Mouse (Mus musculus): ENCODE results near the gene Baz2b. TPM values are rescaled to one million over a fixed set of nuclear protein-coding genes. Genes with fewer than 3 reads are reported as not detected.
A peak's percentile ranks its signal among the peaks of the same experiment; 100 is the strongest.
"Not testable (repeated sequence)": the region's sequence is repeated elsewhere in the genome, so short reads cannot be mapped to it uniquely, and the experiment has no call there.

The Baz2b gene
- polyA plus RNA-seq, 1 experiment, result 46.2 TPM

- no peak for DNase-seq
- Histone ChIP-seq H3K4me3 (replicated peaks; ENCODE audit: insufficient read depth, low read depth, low read length) (no peak overlapping the region), H3K27me3 (ENCODE audit: control insufficient read depth, insufficient read depth, low read length) (no peaks in the 10 kb centered on the region), H3K4me1 (ENCODE audit: control insufficient read depth, insufficient read depth, low read length) (no peaks in the 10 kb centered on the region), H3K27ac (ENCODE audit: insufficient read depth, low read length) (no peak overlapping the region)
- WGBS, result 78% methylated on average over 5 of the region's 5 CpGs
- TF ChIP-seq CTCF (IDR thresholded peaks at IDR 0.05; ENCODE audit: borderline replicate concordance, insufficient read depth, low read depth, low read length), result no peak
- TF ChIP-seq POLR2A (IDR thresholded peaks at IDR 0.05; ENCODE audit: borderline replicate concordance, insufficient read depth, low read length), result no peak
Measured at GRCm38 (mm10) chr2:60143383-60143782, 66.3 kb downstream of the Baz2b start.

- WGBS, result 89% methylated on average over 2 of the region's 2 CpGs
- no peak for DNase-seq
- Histone ChIP-seq H3K27ac (ENCODE audit: insufficient read depth, low read length) (no peak overlapping the region), H3K4me1 (ENCODE audit: control insufficient read depth, insufficient read depth, low read length) (no peaks in the 10 kb centered on the region), H3K27me3 (ENCODE audit: control insufficient read depth, insufficient read depth, low read length) (no peaks in the 10 kb centered on the region), H3K4me3 (replicated peaks; ENCODE audit: insufficient read depth, low read depth, low read length) (no peak overlapping the region)
- no peak for TF ChIP-seq CTCF (IDR thresholded peaks at IDR 0.05; ENCODE audit: borderline replicate concordance, insufficient read depth, low read depth, low read length)
- no peak for TF ChIP-seq POLR2A (IDR thresholded peaks at IDR 0.05; ENCODE audit: borderline replicate concordance, insufficient read depth, low read length)
Measured at GRCm38 (mm10) chr2:60142281-60142680, 67.4 kb downstream of the Baz2b start.

- 68% methylated on average over 7 of the region's 7 CpGs for WGBS
Measured at GRCm38 (mm10) chr2:60138751-60139162, 70.9 kb downstream of the Baz2b start.

GRCm38 (mm10) chr2:60135796-60136195, 73.8 kb downstream of the Baz2b start:
- Histone ChIP-seq H3K27me3 (ENCODE audit: control insufficient read depth, insufficient read depth, low read length) (no peaks in the 10 kb centered on the region), H3K4me3 (replicated peaks; ENCODE audit: insufficient read depth, low read depth, low read length) (no peak overlapping the region), H3K27ac (ENCODE audit: insufficient read depth, low read length) (no peak overlapping the region), H3K4me1 (ENCODE audit: control insufficient read depth, insufficient read depth, low read length) (peaks cover 6% of the 10 kb centered on the region; the same call in 1 of the 2 replicates)
- WGBS, result 90% methylated on average over 2 of the region's 2 CpGs
- no peak for DNase-seq
- TF ChIP-seq CTCF (IDR thresholded peaks at IDR 0.05; ENCODE audit: borderline replicate concordance, insufficient read depth, low read depth, low read length) (no peak), POLR2A (IDR thresholded peaks at IDR 0.05; ENCODE audit: borderline replicate concordance, insufficient read depth, low read length) (no peak)

More at GRCm38 (mm10) chr2:60138751-60139162, 70.9 kb downstream of the Baz2b start:
- Histone ChIP-seq H3K27me3 (ENCODE audit: control insufficient read depth, insufficient read depth, low read length) (no peaks in the 10 kb centered on the region), H3K4me1 (ENCODE audit: control insufficient read depth, insufficient read depth, low read length) (no peaks in the 10 kb centered on the region), H3K4me3 (replicated peaks; ENCODE audit: insufficient read depth, low read depth, low read length) (no peak overlapping the region), H3K27ac (ENCODE audit: insufficient read depth, low read length) (no peak overlapping the region)
- DNase-seq, result no peak
- TF ChIP-seq POLR2A (IDR thresholded peaks at IDR 0.05; ENCODE audit: borderline replicate concordance, insufficient read depth, low read length) (no peak), CTCF (IDR thresholded peaks at IDR 0.05; ENCODE audit: borderline replicate concordance, insufficient read depth, low read depth, low read length) (no peak)

DNA sequence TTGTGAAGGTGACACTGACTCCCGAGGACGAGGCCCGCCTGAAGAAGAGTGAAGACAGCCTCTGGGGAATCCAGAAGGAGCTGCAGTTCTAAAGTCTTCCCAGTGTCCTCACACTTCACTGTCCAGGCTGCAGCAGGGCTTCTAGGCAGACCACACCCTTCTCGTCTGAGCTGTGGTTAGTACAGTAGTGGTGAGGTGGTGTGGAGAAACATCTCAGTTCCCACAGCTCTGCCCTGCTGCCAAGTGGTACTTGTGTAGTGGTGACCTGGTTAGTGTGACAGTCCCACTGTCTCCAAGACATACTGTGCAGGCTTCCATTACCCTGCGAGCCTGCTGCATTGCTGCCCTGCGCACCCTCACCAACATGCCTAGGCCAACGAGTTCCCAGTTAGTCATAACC, 74.7 kb downstream of the Baz2b start:
- H3K4me3 ChIP-seq (replicated peaks; ENCODE audit: insufficient read depth, low read depth, low read length); H3K27me3 ChIP-seq (ENCODE audit: control insufficient read depth, insufficient read depth, low read length); H3K27ac ChIP-seq (ENCODE audit: insufficient read depth, low read length); H3K4me1 ChIP-seq (ENCODE audit: control insufficient read depth, insufficient read depth, low read length); DNase-seq: not testable (repeated sequence)
- WGBS, result 94% methylated on average over 7 of the region's 7 CpGs

- Histone ChIP-seq H3K4me3 (replicated peaks; ENCODE audit: insufficient read depth, low read depth, low read length) (no peak overlapping the region), H3K27ac (ENCODE audit: insufficient read depth, low read length) (no peak overlapping the region), H3K4me1 (ENCODE audit: control insufficient read depth, insufficient read depth, low read length) (peaks cover 6% of the 10 kb centered on the region; the same call in 1 of the 2 replicates), H3K27me3 (ENCODE audit: control insufficient read depth, insufficient read depth, low read length) (no peaks in the 10 kb centered on the region)
- peak; percentile 59 to 69 for DNase-seq
- 8% methylated on average over 2 of the region's 2 CpGs for WGBS
- TF ChIP-seq POLR2A (IDR thresholded peaks at IDR 0.05; ENCODE audit: borderline replicate concordance, insufficient read depth, low read length) (no peak), CTCF (IDR thresholded peaks at IDR 0.05; ENCODE audit: borderline replicate concordance, insufficient read depth, low read depth, low read length) (no peak)
Measured at GRCm38 (mm10) chr2:60133072-60133471, 76.6 kb downstream of the Baz2b start.

- Histone ChIP-seq H3K27ac (ENCODE audit: insufficient read depth, low read length) (no peak overlapping the region), H3K4me1 (ENCODE audit: control insufficient read depth, insufficient read depth, low read length) (peaks cover 6% of the 10 kb centered on the region; the same call in 1 of the 2 replicates), H3K27me3 (ENCODE audit: control insufficient read depth, insufficient read depth, low read length) (no peaks in the 10 kb centered on the region), H3K4me3 (replicated peaks; ENCODE audit: insufficient read depth, low read depth, low read length) (no peak overlapping the region)
- TF ChIP-seq CTCF (IDR thresholded peaks at IDR 0.05; ENCODE audit: borderline replicate concordance, insufficient read depth, low read depth, low read length) (no peak), POLR2A (IDR thresholded peaks at IDR 0.05; ENCODE audit: borderline replicate concordance, insufficient read depth, low read length) (no peak)
- DNase-seq, result peak in 1 of 2 experiments; percentile 41
- WGBS, result 59% methylated on average over 10 of the region's 10 CpGs
Measured at GRCm38 (mm10) chr2:60132269-60133042, 77.2 kb downstream of the Baz2b start.

- no peaks in the 10 kb centered on the region for H3K27me3 ChIP-seq (ENCODE audit: control insufficient read depth, insufficient read depth, low read length)
- WGBS, result 98% methylated on average over 7 of the region's 7 CpGs
- TF ChIP-seq POLR2A (IDR thresholded peaks at IDR 0.05; ENCODE audit: borderline replicate concordance, insufficient read depth, low read length) (no peak), CTCF (IDR thresholded peaks at IDR 0.05; ENCODE audit: borderline replicate concordance, insufficient read depth, low read depth, low read length) (no peak)
- no peak overlapping the region for H3K27ac ChIP-seq (ENCODE audit: insufficient read depth, low read length)
- H3K4me1 ChIP-seq (ENCODE audit: control insufficient read depth, insufficient read depth, low read length), result peaks cover 6% of the 10 kb centered on the region; the same call in 1 of the 2 replicates
- no peak for DNase-seq
- H3K4me3 ChIP-seq (replicated peaks; ENCODE audit: insufficient read depth, low read depth, low read length), result no peak overlapping the region
Measured at GRCm38 (mm10) chr2:60128631-60129030, 81.0 kb downstream of the Baz2b start.
